Mouse (Mus musculus) cerebellum, adult 9-10 months (tissue): ENCODE data around the gene Sf3a3.
"Not testable (repeated sequence)": the region's sequence is repeated elsewhere in the genome, so short reads cannot be mapped to it uniquely, and the experiment has no call there.

Source experiments
- DNase-seq: peaks from one replicate; pipeline ENCODE4 v3.0.0; 2022

Sf3a3 gene

DNA sequence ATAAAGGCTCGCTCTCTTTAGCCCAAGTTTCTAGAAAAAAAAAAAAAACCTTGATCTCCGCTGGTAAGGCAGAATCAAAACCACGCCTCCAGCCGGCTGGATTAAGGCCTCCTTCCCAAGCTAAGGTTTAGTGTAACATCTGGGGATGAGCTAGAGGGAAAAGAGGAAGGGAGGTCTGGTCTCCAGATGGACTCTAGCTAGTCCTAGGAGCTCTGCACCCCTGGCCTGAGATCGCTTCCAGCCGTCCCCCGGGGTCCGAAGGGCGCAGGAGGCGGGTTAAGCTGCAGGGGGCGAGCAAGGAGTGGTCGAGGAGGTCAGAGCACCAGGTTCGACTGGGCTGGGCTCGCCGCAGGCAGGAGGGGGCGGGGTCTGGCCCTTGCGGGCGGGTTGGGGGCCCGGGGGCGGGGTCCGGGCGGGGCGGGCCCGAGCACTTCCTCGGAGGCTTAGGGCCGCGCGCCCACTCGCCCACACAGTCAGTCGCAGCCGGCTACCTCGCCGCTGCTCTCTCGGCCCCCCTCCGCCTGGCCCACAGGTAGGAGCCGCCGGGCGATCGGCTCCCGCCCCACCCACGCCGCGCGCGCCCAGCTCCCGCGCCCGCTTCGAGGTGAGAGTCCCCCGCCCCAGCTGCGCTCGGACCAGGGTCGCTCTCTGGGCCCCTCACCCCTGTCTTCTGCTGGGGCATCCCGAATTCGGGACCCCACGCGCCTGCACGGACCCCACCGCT is 14.2 kb upstream of the Sf3a3 start, which contains the start of gene Fhl3:
Fhl3 (plus strand) TSS at position 454 of the 724 bp plus-strand sequence.
- no peak for DNase-seq

GRCm38 (mm10) chr4:124701052-124701845 is 13.3 kb upstream of the Sf3a3 start:
- no peak for DNase-seq

GRCm38 (mm10) chr4:124701916-124702315 is 12.7 kb upstream of the Sf3a3 start:
- no peak for DNase-seq

- DNase-seq = no peak
Measured at GRCm38 (mm10) chr4:124703406-124703805, 11.2 kb upstream of the Sf3a3 start.

GRCm38 (mm10) chr4:124703881-124704796 is 10.4 kb upstream of the Sf3a3 start:
- no peak for DNase-seq

- no peak for DNase-seq
Measured at GRCm38 (mm10) chr4:124704797-124705474, 9.6 kb upstream of the Sf3a3 start.

DNA sequence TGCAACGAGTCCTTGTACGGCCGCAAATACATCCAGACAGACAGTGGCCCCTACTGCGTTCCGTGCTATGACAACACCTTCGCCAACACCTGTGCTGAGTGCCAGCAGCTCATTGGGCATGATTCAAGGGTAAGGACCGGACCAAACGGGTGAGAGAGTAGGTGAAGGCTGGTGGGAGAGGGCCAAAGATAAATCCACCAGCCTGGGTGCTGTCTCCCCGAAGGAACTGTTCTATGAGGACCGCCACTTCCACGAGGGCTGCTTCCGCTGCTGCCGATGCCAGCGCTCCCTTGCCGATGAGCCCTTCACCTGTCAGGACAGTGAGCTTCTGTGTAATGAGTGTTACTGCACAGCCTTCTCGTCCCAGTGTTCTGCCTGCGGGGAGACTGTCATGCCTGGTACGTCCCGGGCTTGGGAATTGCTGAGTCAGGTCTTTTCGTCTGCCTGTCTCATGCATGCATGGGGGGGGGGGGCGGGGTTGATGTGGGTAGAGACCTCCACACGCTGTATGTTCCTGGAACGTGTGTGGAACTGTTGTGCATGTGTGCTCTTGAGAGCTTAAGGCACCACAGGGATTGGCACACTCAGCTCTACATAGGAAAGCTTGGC is 8.8 kb upstream of the Sf3a3 start:
- no peak for DNase-seq

GRCm38 (mm10) chr4:124707381-124708199 is 7.0 kb upstream of the Sf3a3 start:
- DNase-seq = not testable (repeated sequence)

DNA sequence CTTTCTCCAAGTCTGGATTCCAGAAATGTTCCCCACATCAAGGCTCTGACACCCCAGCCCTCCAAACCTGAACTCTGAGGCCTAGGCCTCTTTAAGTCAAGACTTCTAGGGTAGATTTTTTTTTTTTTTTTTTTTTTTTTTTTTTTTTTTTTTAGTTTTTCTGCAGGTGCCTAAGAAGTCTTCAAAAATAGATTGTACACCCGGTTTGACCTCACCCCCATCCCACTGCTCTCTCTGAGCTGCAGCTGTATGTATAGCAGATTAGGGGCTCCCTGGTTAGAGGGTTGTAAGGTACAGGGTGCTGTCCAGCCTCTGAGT is 6.4 kb upstream of the Sf3a3 start:
- DNase-seq = not testable (repeated sequence)

DNA sequence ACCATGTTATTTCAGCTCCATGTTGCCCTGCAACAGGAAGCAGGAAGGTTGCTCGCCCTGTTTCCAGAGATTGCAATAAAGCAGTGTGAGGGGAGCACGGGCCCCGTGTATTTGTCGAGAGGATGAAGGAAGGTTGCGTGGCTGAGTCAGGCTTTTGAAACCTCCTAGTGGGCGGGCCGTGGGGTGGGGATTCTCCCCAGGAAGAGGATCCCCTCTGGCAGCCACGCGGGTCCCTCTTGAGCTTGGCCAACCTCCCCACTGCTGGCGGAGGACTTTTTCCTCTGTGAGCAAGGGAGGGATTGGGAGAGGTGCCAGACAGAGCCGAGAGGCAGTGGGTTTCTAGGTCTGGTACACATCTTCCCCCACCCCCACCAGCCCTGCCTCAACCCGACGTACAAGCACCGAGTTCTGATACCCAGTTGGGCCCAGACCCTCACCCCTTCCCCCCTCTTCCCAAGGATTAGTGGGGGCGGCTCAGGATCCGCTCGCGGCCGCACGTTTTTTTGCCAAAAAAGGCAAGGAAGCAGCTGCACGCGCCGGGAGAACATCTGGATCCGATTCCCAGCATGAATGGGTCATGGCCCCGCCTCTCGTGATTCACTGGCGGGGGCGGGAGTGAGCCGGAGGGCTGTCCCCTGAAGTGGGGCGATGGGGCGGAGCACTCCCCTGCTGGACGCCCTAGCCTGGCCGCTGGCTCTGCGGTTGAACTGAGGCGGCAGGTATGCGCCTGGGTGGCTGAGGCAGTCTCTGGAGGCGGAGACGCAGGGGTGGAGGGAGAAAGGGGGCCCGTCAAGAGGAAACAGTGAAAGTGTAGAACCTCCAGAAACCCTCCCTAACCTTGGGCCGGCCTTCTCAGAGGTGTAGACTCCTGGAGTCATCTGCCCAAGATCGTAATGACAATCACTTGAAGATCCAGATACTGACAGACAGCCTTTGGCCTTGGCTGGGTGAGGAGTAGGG is 5.8 kb upstream of the Sf3a3 start:
- no peak for DNase-seq

DNA sequence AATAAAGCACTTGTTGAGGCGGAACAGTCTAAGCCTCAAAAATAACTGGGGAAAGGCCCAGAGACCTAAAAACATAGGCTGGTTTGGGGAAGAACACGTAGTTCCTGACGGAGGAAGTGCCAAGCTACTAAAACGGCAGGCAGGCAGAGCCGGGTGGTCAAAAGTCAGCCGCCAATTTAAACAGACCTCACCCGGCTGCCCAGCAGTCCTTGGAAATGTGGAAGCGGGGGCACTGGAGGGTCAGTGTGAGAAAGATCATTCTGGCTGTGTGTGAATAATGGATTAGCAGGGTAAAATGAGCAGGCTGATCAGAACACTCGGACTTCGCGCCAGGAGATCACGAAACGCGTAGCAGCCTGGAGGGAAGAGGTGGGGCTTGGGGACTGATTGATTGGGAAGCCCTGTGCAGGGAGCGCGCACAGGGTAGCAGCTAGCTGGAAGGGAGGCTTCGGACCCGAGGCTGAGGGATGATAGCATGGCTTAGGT is 4.6 kb upstream of the Sf3a3 start:
- no peak for DNase-seq

DNA sequence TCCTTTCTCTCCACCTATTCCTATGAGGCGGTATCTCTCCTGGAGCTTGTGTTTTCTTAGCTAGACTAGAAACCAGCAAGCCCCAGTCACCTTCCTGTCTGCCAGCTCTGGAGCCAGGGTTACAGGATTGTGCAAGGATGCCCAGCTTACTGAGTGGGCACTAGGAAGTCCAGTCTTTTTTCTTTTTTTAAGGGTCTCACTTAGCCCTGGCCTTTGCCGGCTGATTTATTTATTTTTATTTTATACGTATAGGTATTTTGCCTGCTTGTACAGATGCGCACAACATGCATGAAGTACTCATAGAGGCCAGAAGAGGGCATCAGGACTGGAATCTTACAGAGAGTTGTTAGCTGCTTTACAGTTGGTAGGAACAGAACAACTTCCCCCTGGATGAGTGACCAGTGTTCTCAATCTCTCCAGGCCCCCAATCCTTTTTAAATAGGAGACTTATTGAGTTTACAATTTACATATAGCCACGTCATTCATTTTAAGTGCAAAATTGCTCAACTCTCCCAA is 3.7 kb upstream of the Sf3a3 start:
- DNase-seq = peak; percentile 54

GRCm38 (mm10) chr4:124712618-124713017 is 2.0 kb upstream of the Sf3a3 start:
- DNase-seq = no peak

GRCm38 (mm10) chr4:124713850-124714249 is 726 bp upstream of the Sf3a3 start:
- DNase-seq = not testable (repeated sequence)

DNA sequence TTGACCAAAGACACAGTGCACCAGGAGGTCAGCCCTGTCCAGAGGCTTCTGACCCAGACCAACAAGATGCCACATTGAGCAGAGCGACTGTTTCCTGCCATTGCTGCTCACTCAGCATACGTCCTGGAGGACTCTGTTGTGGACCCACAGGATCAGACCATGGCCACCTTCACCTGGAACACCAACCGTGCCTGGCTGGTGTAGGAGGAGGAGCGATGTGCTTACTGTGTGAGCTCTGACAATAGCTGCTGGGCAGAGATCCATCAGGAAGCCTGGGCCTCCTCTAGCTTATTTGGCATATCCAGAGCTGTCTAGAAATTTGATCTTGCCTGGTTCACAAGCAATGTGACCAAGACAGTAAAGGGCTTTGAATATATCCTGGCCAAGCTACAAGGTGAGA is 4.5 kb downstream of the Sf3a3 start:
- DNase-seq = no peak

GRCm38 (mm10) chr4:124726121-124726520 is 11.5 kb downstream of the Sf3a3 start:
- no peak for DNase-seq

DNA sequence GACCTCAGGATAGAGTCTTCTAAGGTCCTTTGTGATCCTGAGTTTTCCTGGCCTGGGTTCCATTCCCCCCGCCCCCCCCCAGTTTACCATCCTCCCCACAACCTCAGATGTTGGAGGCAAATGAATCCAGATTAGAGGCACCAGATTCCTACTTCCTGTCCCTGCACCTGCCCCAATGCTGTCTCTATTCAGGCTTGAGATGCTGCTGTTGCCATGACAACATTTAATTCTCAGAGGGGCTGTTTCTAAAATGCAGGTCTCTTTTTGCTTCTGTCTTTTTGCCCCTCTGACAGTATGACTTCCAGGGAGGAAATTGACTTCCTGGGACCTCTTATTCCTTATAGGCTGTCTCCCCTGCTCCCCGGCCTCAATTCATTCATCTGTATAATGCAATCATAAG is 22.4 kb downstream of the Sf3a3 start:
- DNase-seq = no peak

GRCm38 (mm10) chr4:124737486-124737885 is 22.9 kb downstream of the Sf3a3 start:
- DNase-seq = no peak

DNA sequence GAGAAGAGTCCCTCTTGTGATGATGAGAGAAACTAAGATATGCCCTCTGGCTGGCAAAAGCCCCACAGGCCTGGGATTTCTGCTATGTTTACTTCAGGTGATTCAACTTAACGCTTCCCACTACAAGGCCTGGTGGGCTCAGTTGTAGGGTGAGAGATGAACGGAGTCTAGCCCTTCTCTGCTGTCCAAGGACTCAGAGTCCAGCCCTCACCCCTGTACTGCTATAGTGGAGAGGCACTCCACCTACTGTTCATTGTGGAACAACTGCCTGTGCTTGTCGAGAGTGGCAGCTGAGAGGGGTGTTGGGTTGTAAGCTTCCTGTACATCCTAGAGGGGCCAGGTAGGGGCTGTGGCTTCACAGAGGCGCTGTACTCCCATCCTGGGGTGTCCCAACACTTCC is 23.4 kb downstream of the Sf3a3 start:
- DNase-seq = no peak

GRCm38 (mm10) chr4:124738783-124739182 is 24.2 kb downstream of the Sf3a3 start:
- no peak for DNase-seq
